Mouse (Mus musculus): ENCODE measurements around the gene Bcan.
A peak's percentile ranks its signal among the peaks of the same experiment; 100 is the strongest.

Bcan gene

GRCm38 (mm10) chr3:87971489-87972202 lies 28.4 kb downstream of the Bcan start:
- no peak for DNase-seq

DNA sequence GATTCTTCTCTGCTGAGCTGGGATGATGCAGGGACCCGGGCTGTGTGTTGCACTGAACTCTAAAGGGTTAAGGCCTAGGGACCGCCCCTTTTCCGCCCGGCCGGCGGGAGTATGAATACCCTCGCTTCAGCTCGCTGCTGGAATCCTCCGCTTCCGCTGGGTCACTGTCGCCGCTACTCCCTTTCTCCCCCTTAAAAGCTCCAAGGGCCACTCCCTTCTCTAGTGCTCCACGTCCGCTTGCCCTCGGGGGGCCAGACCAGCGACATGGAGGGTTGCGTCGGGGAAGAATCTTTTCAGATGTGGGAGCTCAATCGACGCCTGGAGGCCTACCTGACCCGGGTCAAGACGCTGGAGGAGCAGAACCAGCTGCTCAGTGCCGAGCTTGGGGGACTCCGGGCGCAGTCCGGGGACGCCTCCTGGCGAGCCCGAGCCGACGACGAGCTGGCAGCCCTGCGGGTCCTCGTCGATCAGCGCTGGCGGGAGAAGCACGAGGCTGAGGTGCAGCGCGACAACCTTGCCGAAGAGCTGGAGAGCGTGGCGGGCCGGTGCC lies 29.0 kb downstream of the Bcan start, which contains the start of gene Nes:
Gene Nes, plus strand, starts transcription at position 140 of the 550 bp plus-strand sequence.
- DNase-seq: peak; percentile 91

GRCm38 (mm10) chr3:87970184-87970938 lies 29.7 kb downstream of the Bcan start:
- peak; percentile 79 for DNase-seq

DNA sequence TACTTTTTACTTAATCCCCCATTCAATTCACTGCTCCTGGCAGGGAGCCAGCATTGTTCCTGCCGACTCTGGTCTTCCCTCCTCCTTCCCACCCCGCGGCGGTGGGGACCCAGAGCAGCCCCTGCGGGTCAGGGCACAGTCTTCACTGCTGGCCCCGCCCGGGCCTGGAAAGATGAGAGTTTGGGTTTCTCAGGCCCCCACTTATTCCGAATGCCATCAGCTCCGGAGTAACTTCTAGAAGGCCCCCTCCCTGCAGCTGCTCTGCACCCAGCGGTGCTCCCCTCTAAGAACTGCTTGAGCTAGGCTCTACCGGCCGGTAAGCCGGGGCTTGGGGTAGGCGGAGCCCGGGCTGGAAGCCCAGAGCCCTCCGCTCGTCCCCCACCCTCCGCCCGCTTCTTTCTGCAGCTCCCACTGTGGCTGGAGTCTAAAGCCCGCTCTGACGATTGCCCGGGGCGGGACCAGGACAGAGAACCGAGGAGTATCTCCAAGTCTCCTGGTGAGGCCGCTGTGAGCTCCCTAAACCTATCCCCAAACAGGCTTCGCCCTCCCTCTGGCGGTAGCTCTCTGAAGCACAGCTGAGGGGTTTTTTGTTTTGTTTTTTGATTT lies 39.3 kb downstream of the Bcan start:
- peak; percentile 97 for DNase-seq

DNA sequence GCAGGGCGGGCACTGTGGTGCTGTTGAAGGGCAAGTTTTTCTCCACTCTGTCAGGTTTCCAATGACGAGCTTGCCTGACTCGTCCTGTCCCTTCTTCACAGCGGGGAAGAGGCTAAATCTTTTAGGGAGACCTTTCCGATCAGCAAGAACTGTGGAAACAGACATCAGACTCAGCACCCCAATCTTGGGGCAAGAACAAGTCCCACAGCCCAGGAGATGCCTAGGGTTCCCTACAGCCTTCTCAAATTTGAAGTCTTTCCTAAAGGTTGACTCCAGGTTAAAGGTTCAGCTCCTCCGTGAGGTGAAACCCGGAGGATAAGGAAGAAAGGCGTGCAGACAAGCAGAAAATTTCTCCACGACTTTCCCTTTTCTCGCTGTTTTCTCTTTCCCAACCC lies 39.8 kb downstream of the Bcan start:
- DNase-seq: no peak

DNA sequence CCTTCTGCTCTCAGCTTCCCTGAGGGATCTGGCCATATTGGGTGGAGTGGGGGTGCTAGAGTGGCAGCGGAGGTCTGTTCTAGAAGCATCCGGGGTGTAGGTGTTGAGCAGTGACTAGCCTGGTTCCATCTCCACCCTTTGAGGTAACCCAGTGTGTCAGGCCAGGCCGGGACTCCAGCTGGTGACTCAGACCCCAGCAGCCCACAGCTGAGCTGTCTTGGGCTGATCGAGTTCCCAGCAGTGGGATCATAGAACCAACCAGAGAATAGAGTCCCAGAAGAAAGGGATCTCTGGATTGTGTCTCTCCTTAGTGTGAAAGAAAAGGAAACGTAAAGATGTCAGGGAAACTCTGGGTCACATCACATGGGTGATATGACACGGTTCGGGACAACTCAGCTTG lies 40.7 kb downstream of the Bcan start:
- DNase-seq: no peak

GRCm38 (mm10) chr3:87958967-87959366 lies 41.1 kb downstream of the Bcan start:
- no peak for DNase-seq

GRCm38 (mm10) chr3:87958476-87958875 lies 41.6 kb downstream of the Bcan start:
- DNase-seq: peak; percentile 21

DNA sequence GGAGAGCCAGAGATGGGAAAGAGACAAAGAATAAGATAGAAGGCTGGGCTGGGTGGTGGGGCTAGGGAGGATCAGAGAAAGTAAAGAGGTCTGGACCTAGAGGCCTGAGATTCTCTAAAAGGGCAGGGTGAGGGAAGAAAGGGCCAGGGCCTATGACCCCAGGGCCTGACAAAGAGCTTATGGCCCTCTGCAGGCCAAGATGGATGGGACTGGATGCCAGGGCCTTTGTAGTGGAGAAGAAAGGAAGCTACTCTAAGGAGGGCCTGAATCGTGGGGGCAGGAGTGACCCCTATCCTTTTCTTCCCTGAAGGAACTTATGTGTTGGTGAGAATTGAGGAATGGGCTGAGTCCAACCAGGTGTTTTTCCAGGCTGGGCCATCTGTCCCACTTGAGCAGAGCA lies 42.0 kb downstream of the Bcan start:
- no peak for DNase-seq

DNA sequence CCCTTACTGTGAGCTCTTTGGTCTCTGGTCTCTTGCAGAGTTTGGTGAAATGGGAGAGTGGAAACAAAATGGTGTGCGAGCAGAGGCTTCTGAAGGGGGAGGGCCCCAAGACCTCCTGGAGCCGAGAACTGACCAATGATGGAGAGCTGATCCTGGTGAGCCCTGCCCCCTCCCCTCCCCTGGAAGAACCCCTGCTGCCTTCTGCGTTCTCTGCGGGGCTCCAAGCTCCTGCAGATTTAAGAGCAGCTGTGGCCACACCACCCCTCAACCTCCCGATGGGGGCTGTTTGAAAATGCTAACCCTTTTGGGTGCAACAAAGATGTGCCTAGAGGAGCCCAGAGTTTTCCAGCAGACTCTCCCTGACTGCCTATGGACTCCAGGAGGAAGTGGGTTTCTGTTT lies 47.6 kb downstream of the Bcan start:
- DNase-seq: peak; percentile 64

DNA sequence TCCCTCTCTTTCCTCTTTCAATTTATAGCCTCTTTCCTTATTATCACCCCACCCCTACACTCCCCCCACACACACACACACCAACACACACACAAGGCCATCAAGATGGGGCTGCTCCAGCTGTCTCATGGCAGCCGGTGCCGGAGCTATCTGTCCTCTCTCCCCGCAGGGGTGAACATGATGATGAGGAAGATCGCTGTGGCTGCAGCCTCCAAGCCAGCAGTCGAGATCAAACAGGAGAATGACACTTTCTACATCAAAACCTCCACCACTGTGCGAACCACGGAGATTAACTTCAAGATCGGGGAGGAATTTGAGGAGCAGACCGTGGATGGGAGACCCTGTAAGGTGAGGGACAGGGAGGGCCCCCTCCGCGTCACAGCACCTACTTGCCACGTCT lies 48.1 kb downstream of the Bcan start:
- DNase-seq: no peak

DNA sequence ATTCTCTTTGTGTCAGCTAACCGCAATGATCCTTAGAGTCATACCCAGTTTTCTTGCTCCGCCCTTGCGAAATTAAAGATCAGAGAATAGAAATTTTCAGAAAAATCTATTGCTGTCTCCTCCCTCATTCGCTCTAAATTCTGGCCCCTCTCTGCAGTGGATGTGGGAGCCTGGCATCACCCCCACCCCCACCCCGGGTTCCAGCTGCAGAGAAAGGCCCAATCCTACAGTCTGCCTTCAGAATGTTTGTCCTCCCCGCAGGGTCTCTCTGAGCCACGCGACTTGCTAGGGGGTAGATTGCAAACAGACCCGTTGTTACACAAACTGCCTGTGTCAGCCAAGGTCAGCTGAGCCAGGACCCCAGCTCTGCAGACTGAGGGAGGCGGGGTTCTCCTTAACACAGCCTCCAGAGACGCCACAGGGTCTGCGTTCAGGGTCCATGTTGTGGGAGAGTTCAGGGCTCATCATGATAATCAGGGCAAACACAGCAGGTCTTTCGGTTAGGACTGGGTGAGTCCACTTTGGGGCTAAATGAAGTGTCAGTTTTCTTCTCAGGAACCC lies 50.0 kb downstream of the Bcan start:
- no peak for DNase-seq

- no peak for DNase-seq
Measured at GRCm38 (mm10) chr3:87949266-87949954, 50.6 kb downstream of the Bcan start.

GRCm38 (mm10) chr3:87948378-87949265 lies 51.4 kb downstream of the Bcan start, which contains the start of gene Crabp2:
Gene Crabp2 (plus strand): TSS chr3:87948666.
- DNase-seq: peak; percentile 38

DNA sequence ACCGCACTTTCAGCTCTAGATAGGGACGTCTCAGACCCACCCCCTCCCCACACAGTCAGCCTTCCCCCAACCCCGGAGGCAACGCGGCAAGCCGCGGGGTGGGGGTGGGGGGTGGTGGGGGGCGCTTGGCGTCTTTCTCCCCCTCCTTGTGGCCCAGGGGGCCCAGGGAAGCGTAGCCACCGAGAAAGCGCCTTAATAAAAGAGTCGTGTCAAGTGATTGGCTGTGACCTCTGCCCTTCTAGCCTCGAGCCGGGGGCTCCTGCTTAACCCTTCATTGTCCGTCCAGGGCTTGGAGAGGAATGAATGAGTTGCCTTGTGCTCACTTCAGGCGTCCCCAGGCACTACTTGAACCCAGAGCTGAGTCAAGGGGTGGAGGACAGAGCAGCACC lies 52.2 kb downstream of the Bcan start:
- DNase-seq: no peak

DNA sequence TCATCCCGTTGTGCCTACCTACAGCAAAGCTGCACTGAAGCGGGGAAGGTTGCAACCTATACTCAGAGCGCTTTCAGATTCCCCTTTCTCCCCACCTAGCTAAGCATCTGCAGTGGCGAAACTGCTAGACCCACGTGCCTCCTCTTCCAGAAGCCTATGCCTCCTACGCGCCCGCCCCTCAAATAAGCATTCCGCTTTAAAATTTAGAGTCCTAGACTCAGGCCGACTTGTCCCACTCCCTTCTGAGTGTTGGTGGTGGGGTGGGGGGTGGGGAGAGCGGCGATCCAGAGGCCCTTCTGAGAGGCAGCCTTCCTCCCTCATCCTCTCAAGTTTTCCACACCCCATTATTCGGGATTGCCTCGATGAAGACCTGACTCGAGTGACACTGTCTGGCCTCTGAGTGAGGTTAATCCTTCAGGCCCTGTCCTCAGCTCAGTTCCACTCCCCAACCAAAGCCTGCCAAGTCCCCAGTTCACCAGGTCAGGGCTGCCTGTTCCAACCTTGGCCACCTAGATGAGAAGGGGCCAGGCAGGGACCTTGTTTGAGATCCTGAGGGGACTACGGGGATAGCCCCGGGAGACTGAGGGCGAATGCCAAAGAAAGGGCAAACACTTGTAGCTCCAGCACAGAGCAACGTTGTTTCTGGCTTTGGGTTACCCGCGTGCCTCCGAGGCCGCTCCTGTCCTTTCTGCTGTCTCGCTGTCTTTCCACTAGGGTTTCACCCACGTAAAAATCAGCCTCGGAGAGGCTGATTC lies 52.8 kb downstream of the Bcan start:
- peak; percentile 19 for DNase-seq

DNA sequence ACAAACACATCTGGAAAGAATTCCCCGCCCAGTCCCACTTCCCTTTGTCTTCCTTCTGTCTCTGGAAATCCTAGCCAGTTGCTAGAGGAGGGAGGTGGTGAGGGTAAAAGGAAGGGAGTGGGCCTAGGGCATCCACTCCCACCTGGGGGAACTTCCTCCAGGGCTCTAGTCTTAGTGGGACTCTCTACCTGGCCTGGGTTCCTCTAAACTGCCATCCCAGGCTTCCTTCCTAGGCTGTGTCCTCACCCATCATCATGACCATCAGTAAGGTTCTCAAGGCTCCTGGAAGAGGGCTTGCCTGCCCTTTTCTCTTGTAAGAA lies 53.5 kb downstream of the Bcan start:
- no peak for DNase-seq

- no peak for DNase-seq
Measured at GRCm38 (mm10) chr3:87945781-87946540, 54.1 kb downstream of the Bcan start.

- peak; percentile 25 for DNase-seq
Measured at GRCm38 (mm10) chr3:87944838-87945600, 55.0 kb downstream of the Bcan start.

Data from kidney, postnatal 10 days (tissue).